Mouse (Mus musculus) kidney, postnatal 10 days (tissue): ENCODE measurements around the gene Slc8b1.

Source experiments
- DNase-seq: peaks from one replicate; pipeline ENCODE4 v3.0.0; 2021; ENCODE audit warnings: mixed read lengths

Gene Slc8b1

GRCm38 (mm10) chr5:120531631-120532030 lies 20.7 kb downstream of the Slc8b1 start:
- no peak for DNase-seq

GRCm38 (mm10) chr5:120534071-120534685 lies 23.2 kb downstream of the Slc8b1 start:
- DNase-seq, result no peak

GRCm38 (mm10) chr5:120534686-120535075 lies 23.7 kb downstream of the Slc8b1 start:
- no peak for DNase-seq

- DNase-seq, result no peak
Observed at GRCm38 (mm10) chr5:120536046-120536445, 25.1 kb downstream of the Slc8b1 start.

- no peak for DNase-seq
Observed at GRCm38 (mm10) chr5:120536632-120537031, 25.7 kb downstream of the Slc8b1 start.

GRCm38 (mm10) chr5:120548236-120548850 lies 37.4 kb downstream of the Slc8b1 start:
- no peak for DNase-seq

- peak; percentile 47 for DNase-seq
Observed at GRCm38 (mm10) chr5:120550137-120550536, 39.2 kb downstream of the Slc8b1 start.

- DNase-seq, result no peak
Observed at GRCm38 (mm10) chr5:120550673-120551072, 39.7 kb downstream of the Slc8b1 start.

GRCm38 (mm10) chr5:120555871-120556270 lies 44.9 kb downstream of the Slc8b1 start:
- DNase-seq, result peak; percentile 41

GRCm38 (mm10) chr5:120558041-120558440 lies 47.1 kb downstream of the Slc8b1 start:
- no peak for DNase-seq

- DNase-seq, result no peak
Observed at GRCm38 (mm10) chr5:120558762-120559161, 47.8 kb downstream of the Slc8b1 start.

- DNase-seq, result peak; percentile 50
Observed at GRCm38 (mm10) chr5:120560129-120560615, 49.2 kb downstream of the Slc8b1 start.

- DNase-seq, result peak; percentile 89
Observed at GRCm38 (mm10) chr5:120560616-120561311, 49.8 kb downstream of the Slc8b1 start.

- peak; percentile 84 for DNase-seq
Observed at GRCm38 (mm10) chr5:120562956-120563913, 52.3 kb downstream of the Slc8b1 start.

- DNase-seq, result no peak
Observed at GRCm38 (mm10) chr5:120563914-120564311, 52.9 kb downstream of the Slc8b1 start.

- no peak for DNase-seq
Observed at GRCm38 (mm10) chr5:120565171-120565905, 54.4 kb downstream of the Slc8b1 start.

- peak; percentile 79 for DNase-seq
Observed at GRCm38 (mm10) chr5:120566101-120566500, 55.1 kb downstream of the Slc8b1 start.

GRCm38 (mm10) chr5:120566681-120567252 lies 55.8 kb downstream of the Slc8b1 start:
- no peak for DNase-seq

GRCm38 (mm10) chr5:120567253-120567701 lies 56.3 kb downstream of the Slc8b1 start:
- peak; percentile 84 for DNase-seq

- DNase-seq, result no peak
Observed at GRCm38 (mm10) chr5:120567761-120568211, 56.8 kb downstream of the Slc8b1 start.

GRCm38 (mm10) chr5:120568336-120568768 lies 57.4 kb downstream of the Slc8b1 start:
- DNase-seq, result no peak
